Mouse (Mus musculus): ENCODE results near the gene Msrb2.

The Msrb2 gene

DNA sequence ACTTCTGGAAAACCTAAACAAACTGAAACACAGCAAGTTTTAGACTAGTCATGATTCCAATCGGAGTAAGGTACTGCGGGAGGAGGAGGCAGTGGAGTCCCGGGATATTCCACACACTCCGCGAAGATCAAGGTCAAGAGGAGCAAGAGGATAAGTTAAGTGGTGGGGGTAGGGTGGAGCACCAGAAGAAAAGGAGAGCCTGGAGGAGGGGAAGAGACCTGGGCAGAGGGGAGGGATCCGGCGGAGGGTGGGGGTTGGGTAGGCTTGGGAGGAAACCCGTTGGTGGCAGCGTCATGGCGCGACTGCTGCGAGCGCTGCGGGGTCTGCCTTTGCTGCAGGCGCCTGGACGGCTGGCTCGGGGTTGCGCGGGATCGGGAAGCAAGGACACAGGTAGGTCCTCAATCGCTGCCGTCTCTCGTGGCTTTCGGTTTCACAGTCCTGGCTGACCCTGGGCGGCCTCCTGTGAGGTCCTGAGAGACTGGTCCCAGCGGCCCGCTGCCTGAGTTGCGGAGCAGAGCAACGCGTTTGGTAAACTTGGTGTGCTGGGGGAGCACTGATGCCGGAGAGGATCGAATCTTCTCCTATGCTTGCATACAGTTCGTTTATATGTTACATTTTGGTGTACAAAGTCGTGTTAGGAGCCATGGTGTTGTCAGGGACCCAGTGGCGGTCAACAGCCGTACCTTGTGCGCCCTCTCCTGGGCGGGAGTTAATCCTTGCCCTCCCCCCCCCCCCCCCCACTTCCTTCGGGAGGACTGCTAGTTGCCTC lies at the start of gene Msrb2:
Msrb2 (plus strand) TSS at position 51 of the 769 bp plus-strand sequence.
- DNase-seq (ENCODE audit: low spot score in 2 of 2), result peak; percentile 59 to 86

DNA sequence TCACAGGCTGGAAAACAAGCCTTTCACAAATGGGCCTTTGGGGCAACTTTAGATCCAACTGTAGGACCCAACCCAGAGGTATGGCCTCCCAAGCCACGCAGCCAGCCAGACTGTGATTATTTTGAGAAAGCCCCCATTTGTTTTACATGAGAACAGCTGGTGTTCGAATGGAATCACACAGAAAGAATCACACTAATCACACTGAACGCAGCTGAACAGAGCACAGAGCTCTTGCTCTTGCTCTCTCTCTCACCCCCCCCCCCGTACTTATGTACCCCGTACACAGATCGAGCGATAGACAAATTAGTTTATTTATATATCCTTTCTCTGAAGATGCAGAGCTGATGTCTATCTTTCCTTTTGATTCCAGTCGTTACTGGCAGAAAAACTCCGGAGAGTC lies 48.8 kb upstream of the Msrb2 start:
- DNase-seq (ENCODE audit: low spot score in 2 of 2), result no peak

DNA sequence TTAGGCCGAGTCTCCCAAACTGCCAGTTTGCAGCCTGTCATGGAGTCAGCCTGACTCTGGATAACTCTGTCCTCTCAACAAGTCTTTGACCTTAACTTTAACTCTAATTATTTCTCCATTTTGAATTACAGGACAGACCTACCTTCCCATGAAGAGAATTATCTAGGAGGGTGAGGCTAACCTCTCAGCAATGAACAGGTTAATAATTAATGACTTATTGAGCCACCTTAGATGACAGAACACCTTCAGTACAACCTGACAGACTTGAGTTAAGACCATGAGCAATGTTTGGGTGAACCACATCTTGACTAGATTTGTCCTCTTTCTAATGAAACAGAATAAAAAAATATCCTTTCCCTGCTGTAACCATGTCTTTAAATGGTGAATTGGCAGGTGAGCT lies 44.9 kb upstream of the Msrb2 start:
- no peak for DNase-seq (ENCODE audit: low spot score in 2 of 2)

GRCm38 (mm10) chr2:19327811-19328210 lies 43.4 kb upstream of the Msrb2 start:
- DNase-seq (ENCODE audit: low spot score in 2 of 2), result no peak

DNA sequence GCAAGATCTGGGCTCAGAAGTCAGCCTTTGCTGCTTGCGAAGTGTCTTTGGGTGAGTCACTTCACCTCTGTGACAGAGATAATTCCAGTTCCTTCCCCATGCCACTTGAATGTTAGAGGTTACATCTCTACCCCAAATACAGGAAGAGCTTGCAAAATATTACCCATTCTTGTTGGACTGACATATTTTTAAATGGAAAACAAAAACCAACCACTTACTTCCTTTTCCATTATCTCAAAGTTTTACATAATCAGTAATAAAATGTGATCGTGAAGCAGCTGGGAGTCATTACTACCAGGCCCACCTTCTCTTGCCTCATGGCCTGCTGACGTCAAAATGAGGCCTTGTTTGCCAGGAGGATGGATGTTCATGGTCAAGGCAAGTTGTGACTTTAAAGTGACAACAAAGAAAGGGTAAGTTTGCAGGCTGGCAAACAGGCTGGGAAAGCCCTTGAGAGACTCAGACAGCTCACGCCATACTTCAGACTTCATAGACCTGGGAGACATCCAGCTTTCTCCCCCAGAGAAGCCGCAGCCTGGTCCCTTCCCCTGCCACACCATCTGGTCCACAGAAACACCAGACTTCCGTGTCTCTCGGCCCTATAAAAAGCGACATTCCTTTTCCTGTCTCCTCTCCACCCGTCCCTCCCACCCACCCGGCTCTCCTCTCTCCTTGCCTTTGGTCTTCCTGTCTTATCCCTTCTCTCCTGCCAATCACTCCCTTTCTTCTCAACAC lies 27.2 kb upstream of the Msrb2 start:
- DNase-seq (ENCODE audit: low spot score in 2 of 2), result peak in 1 of 2 experiments; percentile 15

DNA sequence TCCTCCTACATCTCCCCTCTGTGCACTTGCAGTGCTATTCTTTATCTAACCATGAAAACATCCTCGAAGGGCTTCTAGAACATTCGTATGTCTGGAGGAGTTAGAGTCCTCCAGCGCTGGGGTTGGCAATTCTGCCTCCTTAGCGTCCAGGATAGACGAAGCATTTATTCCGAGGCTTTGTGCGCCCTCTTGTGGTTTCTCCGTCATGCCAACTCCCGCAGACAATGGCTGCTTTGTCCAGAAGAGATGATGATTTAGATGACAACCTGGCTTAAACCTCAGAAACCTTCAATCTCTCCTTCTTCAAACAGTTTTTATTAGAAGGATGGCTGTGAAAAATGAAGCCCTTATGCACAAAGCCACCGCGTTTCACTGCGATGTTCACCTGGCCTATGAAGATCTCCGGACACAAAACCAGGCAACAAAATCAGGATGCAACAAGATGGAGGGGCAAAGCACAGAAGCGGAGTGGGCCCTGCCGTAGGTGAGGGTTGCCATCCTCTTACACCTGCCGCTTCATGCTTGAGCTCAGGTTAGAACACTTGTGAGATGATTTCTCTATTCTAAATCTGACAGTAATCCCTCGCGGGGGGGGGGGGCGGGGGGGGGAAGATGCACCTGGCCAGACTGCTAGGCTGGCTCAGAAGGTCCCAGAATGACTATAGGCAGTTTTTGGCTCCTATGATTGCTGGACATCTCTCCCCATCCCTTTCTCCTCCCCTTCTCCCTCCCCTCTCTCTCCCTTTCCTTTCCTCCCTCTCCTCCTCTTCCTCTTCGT lies 26.4 kb upstream of the Msrb2 start:
- peak; percentile 78 for DNase-seq (ENCODE audit: low spot score in 2 of 2)

GRCm38 (mm10) chr2:19345414-19345964 lies 25.8 kb upstream of the Msrb2 start:
- no peak for DNase-seq (ENCODE audit: low spot score in 2 of 2)

DNA sequence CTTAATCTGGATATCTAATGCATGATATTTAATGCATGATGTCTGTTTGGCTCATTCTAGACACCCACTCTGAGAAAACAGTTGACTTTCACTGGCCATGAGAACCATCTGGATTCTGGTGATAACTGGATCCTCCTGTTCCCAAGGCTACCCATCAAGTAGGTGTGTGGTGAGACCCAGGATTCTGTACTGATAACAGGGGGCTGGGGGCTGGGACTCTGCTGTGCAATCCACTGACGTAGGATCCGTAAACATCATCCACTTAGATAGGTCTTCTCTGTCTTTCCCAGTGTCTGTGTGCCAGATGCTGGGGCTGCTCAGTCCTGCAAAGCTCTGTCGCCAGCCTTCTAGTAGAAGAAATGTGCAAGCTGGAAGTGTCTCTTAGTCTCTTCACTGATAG lies 22.8 kb upstream of the Msrb2 start:
- no peak for DNase-seq (ENCODE audit: low spot score in 2 of 2)

- no peak for DNase-seq (ENCODE audit: low spot score in 2 of 2)
Observed at GRCm38 (mm10) chr2:19350167-19350566, 21.1 kb upstream of the Msrb2 start.

- DNase-seq (ENCODE audit: low spot score in 2 of 2), result no peak
Observed at GRCm38 (mm10) chr2:19351615-19352253, 19.5 kb upstream of the Msrb2 start.

DNA sequence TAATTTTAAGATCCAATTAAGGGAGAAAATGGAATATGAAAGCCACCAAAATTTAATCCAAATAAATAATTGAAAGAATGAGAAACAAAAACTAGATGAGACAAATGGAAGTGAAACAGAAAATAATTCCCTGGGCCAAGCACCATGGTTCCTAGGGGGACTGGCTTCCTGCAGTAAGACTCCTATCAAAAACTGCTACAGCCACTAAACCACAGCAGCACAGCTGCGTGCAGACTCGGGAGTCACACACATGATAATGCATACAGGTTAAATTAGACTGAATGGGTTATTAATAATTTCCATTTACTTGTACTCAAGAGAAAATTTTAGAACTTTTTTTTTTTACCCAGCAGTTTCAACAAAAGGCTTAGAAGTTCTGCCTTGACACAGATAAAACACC lies 18.1 kb upstream of the Msrb2 start:
- no peak for DNase-seq (ENCODE audit: low spot score in 2 of 2)

GRCm38 (mm10) chr2:19362880-19363279 lies 8.4 kb upstream of the Msrb2 start:
- no peak for DNase-seq (ENCODE audit: low spot score in 2 of 2)

DNA sequence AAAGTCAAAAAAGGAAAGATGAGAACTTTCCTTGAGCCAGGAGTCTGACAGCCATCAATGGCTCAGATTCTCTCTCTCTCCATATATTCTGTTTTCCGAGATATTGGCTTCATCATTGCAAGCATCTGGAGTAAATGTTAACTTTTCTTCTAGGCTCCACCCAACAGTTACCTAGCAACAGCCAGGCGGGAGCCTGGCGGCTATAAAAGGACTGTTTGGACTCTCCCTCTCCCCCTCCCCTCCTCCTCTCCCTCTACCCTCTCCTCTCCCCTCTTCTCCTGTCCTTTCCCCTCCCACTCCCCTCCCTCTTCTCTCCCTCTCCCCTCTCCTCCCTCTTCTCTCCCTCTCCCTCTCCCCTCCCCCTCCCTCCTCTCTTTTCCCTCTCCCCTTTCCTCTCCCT lies 4.8 kb upstream of the Msrb2 start:
- no peak for DNase-seq (ENCODE audit: low spot score in 2 of 2)

- no peak for DNase-seq (ENCODE audit: low spot score in 2 of 2)
Observed at GRCm38 (mm10) chr2:19367114-19367513, 4.1 kb upstream of the Msrb2 start.

- DNase-seq (ENCODE audit: low spot score in 2 of 2), result no peak
Observed at GRCm38 (mm10) chr2:19373695-19374094, 2.5 kb downstream of the Msrb2 start.

DNA sequence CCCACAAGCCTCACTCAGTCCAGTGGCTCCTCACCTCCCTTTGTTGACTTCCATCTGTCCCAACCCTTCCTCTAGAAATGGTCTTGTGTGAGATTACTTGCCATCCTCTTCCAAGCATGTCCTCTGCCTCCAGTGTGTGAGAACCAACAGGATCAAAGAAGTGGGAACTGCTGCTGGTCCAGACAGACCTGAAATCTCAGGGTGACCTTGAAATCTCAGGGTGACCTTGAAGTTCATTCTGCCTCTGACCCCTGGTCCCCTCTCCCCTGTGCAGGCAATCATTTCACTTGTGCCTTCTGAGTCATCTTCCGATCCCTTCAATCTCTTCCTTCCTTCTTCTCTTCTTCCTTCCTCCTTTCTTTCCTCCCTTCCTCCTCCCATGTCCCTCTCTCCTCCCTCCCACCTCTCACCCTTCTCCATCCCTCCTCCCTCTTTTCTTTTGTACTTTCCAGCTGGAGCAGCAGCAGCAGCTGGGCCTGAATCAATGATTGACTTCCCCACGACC lies 9.3 kb downstream of the Msrb2 start:
- DNase-seq (ENCODE audit: low spot score in 2 of 2), result no peak

DNA sequence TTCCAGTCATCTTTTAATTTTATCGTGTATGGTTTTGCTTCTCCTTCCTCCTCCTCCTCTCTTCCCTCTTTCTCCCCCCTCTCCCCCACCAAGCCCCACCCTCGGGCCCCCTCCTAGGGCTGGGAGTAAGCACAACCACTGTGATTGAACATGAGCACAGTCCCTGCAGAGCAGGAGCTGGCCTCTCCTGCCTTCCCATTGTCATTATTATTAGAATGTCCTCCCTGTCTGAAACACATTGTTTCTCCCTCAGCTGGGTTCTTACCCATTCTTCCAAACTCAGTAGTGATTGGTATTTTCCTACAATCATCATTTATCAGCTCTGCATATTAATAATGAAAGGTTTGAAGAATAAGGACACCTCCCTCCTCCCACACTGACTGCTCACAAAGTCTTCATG lies 9.7 kb downstream of the Msrb2 start:
- DNase-seq (ENCODE audit: low spot score in 2 of 2), result no peak

DNA sequence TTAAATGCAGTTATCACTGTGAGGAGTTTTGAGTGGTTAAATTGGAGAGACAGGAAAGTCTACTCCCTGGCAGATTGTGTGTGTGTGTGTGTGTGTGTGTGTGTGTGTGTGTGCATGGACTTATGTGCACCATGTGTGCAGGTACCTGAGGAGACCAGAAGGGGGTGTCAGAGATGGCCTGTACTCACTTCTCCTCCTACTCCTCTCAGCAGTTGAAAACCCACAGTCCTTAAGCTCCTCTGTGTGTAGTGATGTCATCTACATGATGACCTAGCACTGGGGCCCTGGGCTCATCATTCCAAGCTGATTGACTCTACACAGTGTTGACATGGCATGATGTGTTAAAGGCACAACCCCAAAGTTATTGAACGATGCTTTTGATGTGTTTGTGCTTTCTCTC lies 11.0 kb downstream of the Msrb2 start:
- no peak for DNase-seq (ENCODE audit: low spot score in 2 of 2)

GRCm38 (mm10) chr2:19383006-19383405 lies 11.8 kb downstream of the Msrb2 start:
- DNase-seq (ENCODE audit: low spot score in 2 of 2), result no peak

DNA sequence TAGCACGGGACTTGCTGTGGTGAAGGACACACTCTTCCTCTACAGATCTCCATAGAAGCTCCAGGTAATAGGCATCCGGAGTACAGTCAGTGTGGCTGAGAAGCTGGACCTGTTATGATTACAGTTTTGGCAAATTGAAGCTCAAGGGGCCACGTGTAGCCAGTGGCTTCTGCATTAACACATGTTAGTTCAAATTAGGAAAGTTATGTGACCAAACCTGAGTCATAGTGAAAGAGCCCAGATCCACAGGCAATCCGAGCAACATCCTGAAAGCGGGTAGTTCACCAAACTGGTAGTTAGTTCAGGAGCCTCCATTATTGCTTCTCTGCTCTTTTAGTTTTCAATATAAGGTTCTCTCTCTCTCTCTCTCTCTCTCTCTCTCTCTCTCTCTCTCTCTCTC lies 14.5 kb downstream of the Msrb2 start:
- DNase-seq (ENCODE audit: low spot score in 2 of 2), result no peak

DNA sequence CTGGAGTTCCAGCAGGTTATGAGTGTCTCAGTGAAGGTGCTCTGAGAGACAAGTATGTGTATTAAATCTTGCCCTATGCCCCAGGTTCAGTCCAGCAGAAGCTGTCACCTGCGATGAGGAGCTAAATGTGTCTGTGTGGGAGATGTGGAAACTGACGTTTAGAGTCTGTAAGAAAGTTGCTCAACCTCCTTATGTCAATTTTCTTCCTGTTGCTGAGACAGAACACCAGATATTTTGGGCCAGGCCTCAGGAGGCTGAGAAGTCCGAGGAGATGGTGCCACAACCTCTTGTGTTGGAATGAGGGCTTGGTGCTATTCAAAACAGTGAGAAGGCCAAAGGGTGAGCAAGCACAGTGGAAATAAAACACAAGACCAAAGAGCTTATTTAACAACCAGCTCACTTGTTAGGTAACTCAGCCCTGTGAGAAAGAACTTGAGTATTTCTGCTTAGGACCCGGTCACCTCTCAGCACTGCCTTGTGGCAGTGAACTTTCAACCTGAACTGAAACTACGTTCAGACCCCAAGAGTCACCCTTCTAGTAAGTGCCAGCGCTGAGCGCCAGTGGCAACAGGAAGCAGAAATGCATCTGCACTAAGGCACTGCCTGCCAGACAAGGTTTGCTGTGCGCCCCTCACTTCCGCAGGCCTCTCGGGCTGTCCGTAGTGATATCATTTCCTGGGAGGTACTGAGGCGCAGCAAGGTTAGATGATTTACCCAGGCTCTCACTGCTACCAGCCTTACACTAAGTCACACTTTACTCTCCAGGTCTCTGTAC lies 17.3 kb downstream of the Msrb2 start:
- no peak for DNase-seq (ENCODE audit: low spot score in 2 of 2)
